Mouse (Mus musculus): ENCODE measurements around the gene Gsx1.

Gene Gsx1

DNA sequence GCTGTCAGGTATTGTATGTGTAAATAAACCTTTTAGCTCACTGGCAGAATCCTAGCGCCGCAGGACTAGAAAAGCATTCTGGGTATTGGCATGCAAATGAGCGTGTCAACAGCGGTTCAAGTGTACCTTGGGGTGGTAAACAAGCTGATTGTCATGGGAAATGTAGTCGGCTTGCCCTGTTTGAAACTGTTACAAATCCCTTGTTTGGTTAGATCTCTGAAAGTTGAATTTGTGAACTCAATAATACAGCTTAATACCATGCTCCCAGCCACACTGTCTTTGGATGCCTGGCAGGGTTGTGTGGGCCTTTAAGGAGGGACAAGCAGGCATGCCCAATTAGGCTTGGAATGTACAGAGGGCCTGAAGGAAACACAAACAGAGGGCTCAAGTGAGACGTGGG, 16.4 kb downstream of the Gsx1 start:
- intact Hi-C loops (cut with DNase I) = no loop called here

DNA sequence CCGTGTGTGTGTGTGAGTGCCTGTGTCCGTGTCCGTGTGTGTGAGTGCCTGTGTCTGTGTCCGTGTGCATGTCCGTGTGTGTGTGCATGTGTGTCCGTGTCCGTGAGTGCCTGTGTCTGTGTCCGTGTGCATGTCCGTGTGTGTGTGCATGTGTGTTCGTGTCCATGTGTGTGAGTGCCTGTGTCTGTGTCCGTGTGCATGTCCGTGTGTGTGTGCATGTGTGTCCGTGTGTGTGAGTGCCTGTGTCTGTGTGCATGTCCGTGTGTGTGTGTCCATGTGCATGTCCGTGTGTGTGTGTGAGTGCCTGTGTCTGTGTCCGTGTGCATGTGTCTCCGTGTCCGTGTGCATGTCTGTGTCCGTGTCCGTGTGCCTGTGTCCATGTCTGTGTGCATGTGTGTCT, 19.4 kb downstream of the Gsx1 start:
- intact Hi-C loops (cut with DNase I) = no loop called here

DNA sequence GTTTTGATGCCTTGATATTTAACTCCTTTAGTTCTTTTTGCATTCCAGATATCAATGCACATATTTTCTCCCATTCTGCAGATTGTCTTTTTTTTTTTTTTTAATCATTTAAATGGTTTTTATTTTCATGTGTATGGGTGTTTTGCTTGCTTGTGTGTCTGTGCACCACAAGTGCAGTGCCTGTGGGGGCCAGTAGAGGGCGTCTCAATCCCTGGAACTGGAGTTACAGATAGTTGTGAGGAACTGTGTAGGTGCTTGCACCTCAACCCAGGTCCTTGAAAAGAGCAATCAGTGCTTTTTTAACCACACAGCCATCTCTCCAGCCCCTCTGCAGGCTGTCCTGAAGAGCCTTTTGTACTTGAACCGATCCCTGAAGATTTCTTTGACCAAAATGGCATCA, 20.0 kb downstream of the Gsx1 start:
- intact Hi-C loops (cut with DNase I) = no loop called here

DNA sequence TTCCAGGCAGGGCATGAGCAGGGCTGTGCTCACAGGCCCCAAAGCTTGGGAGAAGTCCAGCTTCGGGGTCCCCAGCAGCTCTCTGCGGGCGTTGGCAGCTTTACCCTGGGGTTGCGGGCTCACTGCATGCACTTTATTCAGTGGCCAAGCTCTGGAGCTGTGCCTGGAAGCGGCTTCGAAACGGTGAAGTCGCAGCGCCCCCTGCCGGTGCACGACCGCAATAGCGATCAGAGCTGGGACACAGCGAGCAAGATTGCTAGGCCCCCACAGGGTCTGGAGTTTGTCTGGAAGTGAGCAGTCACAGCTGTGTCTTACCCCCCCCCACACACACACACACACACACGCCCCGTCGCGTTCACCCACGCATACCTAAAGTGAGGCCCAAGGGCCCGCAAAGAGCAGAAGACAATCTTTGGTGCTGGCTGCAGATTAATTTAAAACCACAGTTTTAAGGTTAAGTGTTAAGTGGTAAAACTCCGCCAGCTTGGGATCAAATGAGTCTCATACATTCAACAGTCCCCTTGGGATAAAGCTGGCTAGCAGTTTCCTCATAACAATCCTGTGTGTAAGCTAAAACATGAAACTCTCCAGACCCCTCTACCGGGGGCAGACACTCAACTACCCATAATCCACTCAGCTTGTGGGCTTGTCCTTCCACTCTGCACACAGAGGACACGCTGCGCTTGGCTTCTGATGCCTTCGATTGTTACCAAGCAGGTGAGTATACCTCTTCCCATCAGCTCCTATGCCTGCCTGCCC, 39.0 kb downstream of the Gsx1 start:
- intact Hi-C loops (cut with DNase I) = loop anchor here (1.0 to 10.0 kb wide), 5 partner anchors 60 to 553 kb away; no protein-coding TSS in a partner anchor

DNA sequence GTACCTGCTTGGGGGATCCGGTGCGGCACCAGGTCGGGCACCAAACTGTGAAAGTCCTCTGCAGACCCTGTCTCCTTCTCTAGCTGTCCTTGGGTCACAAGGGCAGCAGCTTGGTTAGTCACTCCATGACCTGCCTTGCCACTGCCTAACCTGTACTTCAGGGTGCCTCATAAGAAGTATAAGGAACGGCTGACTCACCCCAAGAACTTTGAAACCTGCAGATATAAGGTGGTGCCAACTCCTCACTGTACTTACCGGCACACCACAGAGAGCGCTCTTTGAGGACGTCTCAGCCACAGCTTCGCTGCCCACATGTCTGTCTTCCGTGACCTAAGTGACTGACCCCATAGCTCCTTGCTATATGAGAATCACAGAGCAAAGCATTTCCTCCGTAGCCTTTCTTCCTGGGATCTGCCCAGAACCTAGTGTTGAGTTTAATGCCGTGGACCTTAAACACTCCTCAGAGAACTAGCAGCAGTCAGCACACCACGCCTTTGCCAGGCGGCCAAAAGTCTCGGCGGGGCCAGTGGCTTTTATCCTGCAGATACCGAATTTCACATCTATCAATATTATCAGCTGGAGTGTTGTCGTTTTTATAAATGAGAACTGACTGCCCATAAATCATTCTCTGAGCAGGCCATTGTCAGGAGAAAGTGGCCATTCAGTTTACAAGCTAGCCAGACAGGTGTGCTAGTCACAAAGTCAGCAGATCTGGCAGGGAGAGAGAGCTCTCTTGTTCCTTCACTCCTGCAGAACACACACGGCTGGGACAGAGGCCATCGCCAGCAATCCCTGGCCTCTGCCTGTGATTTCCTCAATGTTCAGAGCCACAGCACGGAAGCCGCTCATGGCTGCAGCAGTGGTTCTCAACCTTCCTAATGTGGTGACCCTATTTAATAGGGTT, 47.2 kb downstream of the Gsx1 start:
- intact Hi-C loops (cut with DNase I) = no loop called here
